Mouse (Mus musculus) ovary, postnatal 14 days (tissue): Measurements from ENCODE around the gene Zhx3.

Experiments used
- DNase-seq: peaks from one replicate; pipeline ENCODE4 v3.0.0; 2022; ENCODE audit warnings: low spot score

Zhx3 gene

DNA sequence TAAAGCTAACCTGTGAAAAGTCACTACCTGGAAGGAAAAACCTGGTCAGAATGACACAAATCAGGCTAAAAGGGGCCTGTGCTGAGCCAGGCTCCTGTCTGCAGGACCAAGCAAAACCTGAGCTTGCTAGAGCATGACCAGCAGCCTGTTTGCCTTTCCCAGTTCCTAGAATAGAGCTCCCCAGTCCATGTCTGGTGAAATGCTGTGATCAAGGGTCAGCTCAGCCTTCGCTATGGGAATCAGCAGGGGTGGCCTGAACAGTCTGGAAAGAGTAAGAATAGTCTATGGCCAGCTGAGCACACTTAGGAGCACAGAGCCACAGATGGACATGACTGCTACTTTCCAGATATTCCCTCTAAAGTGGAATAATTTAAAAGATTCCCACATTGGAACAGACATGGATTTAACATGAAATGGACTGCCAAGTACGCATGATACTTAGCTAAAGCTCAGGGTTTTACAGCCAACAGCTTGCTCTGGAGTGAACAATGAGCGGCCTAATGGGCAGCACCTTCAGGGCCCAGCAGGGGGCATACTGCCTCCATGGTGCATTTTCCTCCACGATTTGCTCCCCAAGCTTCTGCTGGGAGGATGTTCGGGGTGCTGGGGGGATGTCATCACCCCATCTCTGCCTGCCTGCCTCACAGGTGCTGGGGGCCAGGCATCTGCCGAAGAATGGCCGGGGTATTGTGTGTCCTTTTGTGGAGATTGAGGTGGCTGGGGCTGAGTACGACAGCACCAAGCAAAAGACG, 112.2 kb downstream of the Zhx3 start:
- DNase-seq = peak; percentile 29

- DNase-seq = no peak
Measured at GRCm38 (mm10) chr2:160756583-160757203, 116.1 kb downstream of the Zhx3 start.

GRCm38 (mm10) chr2:160747075-160747474, 125.7 kb downstream of the Zhx3 start:
- no peak for DNase-seq

DNA sequence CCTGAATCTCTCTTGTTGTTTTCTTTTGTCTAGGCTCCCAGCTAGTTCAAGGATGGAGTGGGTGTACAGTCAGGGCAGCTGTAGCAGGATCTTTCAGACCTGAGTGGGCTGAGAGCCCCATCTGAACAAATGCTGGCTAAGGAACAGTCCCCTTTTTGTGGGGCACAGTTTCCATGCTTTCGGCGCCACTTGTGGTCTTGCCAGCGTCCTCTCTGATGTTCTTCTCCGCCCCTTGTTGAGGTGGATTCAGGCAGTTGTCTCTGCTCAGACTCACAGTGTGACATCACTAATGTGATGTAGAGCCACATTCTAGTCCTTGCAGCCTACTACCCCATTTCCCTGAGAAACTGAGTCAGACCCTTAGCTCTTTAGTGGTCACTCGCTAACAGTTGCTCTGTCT, 126.2 kb downstream of the Zhx3 start:
- DNase-seq = no peak

DNA sequence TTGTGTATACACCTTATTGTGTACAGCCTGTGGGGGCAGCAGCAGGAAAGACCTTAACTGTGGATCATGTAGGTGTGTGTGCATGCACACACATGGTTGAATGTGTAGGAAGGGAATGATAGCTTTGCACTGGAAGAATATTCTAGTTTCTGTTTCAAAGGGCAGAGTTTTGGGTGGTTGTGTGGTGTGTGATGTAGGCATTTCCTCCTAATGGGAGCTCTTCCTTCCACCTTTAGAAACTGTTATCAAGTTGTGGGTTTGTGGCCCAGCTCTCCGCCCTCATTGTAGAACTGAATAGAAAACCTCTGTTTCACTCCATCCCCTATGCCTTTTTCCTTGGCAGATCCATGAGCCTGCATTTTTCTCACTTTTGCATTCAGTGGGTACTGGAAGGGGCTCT, 127.3 kb downstream of the Zhx3 start:
- no peak for DNase-seq

GRCm38 (mm10) chr2:160744823-160745210, 128.0 kb downstream of the Zhx3 start:
- no peak for DNase-seq

GRCm38 (mm10) chr2:160744040-160744822, 128.6 kb downstream of the Zhx3 start:
- DNase-seq = peak; percentile 48

- no peak for DNase-seq
Measured at GRCm38 (mm10) chr2:160742161-160742609, 130.6 kb downstream of the Zhx3 start.

- no peak for DNase-seq
Measured at GRCm38 (mm10) chr2:160741580-160741979, 131.2 kb downstream of the Zhx3 start.

GRCm38 (mm10) chr2:160740521-160741156, 132.2 kb downstream of the Zhx3 start:
- DNase-seq = no peak

DNA sequence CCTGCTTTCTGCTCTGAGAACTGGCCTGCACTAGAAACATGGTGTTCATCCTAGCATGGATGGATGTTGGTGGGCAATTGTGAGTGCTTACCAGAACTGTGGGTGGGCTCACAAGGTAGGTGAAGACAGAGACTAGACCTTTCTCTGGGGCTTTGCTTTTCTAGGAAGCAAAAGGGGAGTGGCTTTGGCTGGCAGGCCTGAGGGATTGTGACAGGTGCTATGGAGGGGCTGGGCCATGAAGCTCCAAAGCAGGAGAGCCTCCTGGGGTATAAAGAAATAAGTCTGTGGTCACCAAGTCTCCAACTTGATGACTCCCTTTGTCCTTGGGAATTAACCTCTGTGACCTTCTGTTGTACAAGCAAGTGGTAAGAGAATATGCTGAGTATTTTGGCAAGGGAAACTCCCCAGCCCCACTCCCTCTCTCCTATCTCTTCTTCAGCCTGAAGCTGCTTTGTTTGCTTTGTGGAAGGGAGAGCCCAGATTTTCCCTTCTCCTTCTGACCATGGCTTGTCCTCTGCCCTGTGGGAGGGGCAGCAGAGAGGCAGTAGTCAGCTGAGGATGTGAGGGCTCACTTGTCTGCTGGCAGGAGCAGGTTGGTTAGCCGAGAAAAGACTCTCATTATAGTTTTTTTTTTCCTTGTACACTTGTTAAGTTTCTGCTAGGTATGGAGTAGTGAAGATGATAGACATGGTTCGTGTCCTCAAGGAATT, 133.0 kb downstream of the Zhx3 start:
- DNase-seq = no peak

DNA sequence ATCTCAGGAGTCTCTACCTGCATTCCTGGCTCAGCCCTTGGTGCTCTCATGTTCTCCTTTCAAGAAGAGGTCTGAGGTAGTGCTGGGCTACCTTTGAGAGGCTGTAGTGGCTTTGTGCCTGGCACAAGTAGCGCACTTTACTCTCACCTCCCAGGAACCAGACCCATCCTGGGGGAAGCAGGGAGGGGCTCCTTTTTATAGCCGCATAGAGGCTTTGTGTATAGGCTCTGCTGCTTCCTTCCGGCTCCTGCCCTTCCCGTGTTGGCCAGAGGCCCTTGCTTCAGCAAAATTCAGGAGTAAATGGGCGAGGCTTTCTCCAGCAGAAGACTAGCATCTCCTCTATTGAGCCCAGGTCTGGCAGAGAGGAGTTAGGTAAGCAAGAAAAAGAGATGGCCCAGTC, 134.4 kb downstream of the Zhx3 start:
- DNase-seq = no peak

GRCm38 (mm10) chr2:160736466-160736865, 136.3 kb downstream of the Zhx3 start:
- DNase-seq = no peak

- no peak for DNase-seq
Measured at GRCm38 (mm10) chr2:160735706-160736310, 137.0 kb downstream of the Zhx3 start.

GRCm38 (mm10) chr2:160734331-160734730, 138.5 kb downstream of the Zhx3 start:
- no peak for DNase-seq

GRCm38 (mm10) chr2:160733131-160733531, 139.7 kb downstream of the Zhx3 start:
- no peak for DNase-seq

GRCm38 (mm10) chr2:160732420-160732995, 140.3 kb downstream of the Zhx3 start:
- DNase-seq = no peak

- peak; percentile 59 for DNase-seq
Measured at GRCm38 (mm10) chr2:160731839-160732261, 140.9 kb downstream of the Zhx3 start.

- DNase-seq = peak; percentile 88
Measured at GRCm38 (mm10) chr2:160731117-160731838, 141.5 kb downstream of the Zhx3 start, which contains the start of gene Plcg1. TSS of gene Plcg1 (plus strand) at chr2:160731300.

GRCm38 (mm10) chr2:160730797-160731116, 142.0 kb downstream of the Zhx3 start:
- no peak for DNase-seq
